Mouse (Mus musculus): ENCODE data around the gene Pla2g12b.
A peak's percentile ranks its signal among the peaks of the same experiment; 100 is the strongest.

Gene Pla2g12b

DNA sequence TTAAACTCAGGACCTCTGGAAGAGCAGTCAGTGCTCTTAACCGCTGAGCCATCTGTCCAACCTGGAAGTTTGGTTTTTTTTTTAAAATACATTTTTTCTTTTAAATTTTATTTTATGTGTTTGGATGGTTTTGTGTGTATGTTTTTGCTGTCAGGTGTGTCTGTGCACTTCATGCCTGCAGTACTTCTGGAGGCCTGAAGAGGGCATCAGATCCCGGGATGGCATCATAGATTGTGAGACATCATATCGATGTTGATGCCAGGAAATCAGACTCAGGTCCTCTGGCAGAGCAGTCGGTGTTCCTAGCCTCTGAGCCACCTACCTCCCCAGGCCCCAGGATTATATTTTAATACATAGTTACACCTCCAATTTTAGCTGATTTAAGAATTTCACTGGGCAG is 10.3 kb downstream of the Pla2g12b start:
- DNase-seq (ENCODE audit: low read depth, low spot score), result no peak

DNA sequence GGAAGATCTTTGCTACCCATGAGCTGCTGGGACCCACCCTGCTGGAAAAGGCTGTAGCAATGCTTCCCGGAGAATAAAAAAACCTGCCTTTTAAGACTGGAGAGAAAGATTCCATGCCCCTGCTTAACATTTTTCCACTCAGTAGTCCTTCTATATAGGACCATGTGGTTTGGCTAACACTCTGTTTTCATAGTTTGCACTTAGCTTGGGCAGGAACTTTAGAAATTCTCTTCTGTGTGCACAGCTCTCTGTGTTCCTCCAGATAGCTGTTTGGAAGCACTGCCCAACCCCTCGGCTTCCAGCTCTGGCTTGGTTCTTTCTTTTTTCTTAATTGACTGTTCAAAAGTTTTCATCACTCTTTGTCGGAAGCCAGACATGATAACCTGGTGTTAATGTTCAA is 13.2 kb downstream of the Pla2g12b start:
- DNase-seq (ENCODE audit: low read depth, low spot score), result no peak

DNA sequence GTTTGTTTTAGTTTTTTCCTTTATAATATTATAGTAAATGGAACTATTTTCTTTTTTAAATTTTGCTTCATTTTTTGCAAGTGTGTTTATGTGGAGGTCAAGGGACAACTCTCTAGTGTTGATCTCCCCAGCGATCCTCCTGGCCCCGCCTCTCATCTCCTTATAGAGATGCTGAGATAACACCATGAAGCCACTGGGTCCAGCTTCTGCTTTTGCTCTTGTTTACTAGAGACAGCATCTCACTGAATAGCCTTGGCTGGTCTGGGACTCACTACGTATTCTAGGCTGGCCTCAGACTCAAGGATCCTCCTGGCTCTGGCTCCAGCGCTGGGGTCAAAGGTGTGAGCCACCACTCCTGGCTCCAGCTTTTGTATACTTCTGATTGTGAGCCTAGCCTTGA is 16.1 kb downstream of the Pla2g12b start:
- no peak for DNase-seq (ENCODE audit: low read depth, low spot score)

DNA sequence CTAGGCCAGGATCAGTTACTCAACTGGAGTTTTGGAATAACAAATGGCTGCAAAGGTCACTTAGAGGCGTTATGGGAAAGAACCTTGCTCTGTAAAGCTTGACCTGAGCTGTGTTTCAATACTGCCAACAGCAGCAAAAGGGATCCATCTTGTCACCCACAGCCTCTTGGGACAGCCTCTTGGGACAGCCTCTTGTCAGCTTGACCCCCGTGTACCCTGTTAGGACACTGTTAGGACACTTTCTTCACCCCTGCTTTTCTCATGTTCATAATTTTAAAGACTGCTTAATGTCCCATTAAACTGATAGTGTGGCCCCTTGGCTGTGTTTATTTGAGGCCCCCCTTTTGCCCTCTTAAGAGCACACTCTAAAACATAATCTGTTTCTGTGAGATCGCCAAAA is 21.0 kb downstream of the Pla2g12b start:
- DNase-seq (ENCODE audit: low read depth, low spot score), result no peak

DNA sequence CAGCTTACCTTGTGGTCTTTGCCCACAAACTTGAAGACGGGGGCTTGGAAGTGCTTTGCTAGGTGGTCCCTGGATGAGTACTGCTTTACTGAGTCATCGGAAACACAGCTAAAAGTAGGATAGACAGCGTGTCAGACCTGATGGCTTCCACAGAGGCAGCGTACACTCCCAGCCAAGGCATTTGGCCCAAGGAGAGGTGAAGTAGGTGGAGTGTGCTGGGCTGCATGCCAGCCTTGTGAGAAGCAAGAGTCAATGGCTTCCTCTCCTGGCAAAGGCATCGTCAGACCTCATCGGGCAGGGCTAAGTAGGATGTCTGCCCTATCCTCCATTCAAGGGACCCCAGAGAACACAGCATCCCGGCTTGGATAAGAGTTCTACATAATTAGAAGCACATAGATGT is 21.9 kb downstream of the Pla2g12b start:
- no peak for DNase-seq (ENCODE audit: low read depth, low spot score)

DNA sequence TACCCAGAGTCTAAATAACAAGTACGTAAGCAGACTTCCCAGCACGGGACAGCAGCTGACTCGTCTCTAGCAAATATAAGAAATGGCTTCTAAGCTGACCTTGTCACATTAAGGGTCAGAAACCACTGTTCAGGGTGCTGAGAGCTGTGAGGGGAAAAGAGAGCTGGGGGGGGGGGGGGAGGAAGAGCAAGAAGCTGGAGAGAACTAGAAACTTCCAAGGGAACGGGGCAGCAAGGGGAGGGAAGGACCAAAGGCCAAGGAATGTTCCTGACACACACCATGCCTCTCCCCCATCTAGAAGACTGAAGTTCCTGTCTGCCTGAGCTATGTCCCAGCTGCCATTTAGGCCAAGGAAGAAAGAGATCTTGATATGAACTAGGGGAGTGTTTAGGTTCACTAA is 22.9 kb downstream of the Pla2g12b start:
- DNase-seq (ENCODE audit: low read depth, low spot score), result no peak

DNA sequence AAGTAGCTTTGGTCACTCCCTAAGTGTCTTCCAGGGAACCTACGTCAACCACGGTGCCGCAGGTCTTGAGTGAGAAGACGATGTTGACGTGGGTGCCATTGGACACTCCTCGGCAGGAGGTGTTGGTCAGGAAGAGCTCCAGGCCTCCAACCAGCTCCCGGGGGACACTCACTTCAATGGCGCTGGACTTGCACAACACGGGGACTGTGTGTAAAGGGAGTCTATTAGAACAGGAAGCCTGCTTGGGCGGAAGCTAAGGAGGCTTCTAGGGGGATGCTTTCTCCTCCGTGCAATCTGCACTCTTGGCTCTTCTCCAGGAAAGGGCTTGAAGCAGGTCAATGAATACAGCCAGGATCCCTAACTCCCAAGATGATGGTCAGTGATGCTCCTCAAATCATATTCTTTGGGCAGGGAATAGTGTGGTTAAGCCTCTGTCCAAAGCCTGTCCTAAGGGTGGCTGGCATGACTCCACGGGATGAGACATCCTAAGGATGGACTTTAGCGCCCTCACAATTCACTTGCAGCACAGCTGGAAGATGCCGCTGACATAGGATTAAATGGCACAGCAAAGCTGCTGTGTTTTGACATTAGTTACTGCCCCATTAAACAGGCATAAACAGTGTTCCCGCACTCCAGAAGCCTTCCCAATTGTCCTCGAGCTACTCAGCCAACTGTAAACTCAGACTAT is 26.1 kb downstream of the Pla2g12b start:
- no peak for DNase-seq (ENCODE audit: low read depth, low spot score)

DNA sequence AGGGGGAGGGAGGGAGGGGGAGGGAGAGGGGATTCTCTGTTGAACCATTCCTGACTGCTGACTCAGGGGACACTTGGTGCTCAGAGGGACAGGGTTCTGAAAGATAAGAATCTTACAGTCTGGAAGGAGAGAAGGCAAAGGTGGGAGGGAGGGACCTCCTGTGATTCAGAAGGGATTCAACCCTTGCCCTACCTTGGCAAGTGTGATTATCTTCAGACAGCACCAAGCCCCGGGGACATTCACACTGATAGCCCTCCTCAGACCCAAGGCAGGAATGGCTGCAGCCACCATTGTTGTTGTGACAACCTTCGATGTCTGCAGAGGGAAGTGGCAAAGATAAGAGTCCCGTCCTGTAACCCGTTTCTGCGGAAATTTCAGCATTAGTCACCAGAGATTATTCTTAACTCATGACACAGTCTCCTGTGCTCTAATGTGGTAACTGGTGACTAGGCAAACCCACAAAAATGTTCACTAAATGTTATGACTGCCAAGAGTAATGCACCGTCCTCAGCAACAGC is 27.3 kb downstream of the Pla2g12b start:
- no peak for DNase-seq (ENCODE audit: low read depth, low spot score)

DNA sequence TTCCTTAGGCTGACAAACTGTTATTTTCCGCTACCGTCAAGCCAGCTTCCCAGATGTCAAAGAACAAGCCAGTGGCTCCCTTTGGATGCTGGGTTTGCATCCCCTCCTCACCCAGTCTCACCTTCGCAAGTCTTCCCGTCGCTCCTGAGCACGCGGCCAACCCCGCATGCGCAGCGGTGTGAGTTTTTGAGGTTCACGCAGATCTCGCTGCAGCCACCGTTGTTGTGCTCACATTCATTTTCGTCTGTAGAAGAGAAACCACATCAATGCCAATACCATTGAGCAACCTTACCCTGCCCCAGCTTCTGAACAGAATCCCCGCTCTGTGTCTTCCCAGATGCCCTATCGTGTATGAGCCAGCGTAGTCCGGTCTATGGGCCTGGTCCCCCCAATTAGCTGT is 32.3 kb downstream of the Pla2g12b start:
- no peak for DNase-seq (ENCODE audit: low read depth, low spot score)

DNA sequence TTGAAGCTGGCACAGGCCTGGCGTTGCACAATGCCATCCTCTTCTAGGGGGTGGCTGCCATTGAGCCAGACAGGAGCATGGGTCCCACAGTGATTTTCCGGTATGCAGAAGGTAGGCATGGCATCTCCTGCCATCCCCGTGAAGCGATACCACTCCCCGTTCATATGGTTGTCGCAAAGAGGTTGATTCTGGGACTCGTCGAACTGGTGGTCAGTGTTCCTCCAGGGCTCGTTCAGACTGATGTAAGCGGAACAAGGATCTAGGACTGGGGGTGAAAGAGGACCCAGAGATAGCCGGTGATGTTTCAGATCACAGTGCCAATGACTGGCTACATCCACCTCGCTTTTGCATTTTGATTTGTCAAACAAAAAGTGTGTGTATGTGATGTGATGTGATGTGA is 35.2 kb downstream of the Pla2g12b start:
- no peak for DNase-seq (ENCODE audit: low read depth, low spot score)

DNA sequence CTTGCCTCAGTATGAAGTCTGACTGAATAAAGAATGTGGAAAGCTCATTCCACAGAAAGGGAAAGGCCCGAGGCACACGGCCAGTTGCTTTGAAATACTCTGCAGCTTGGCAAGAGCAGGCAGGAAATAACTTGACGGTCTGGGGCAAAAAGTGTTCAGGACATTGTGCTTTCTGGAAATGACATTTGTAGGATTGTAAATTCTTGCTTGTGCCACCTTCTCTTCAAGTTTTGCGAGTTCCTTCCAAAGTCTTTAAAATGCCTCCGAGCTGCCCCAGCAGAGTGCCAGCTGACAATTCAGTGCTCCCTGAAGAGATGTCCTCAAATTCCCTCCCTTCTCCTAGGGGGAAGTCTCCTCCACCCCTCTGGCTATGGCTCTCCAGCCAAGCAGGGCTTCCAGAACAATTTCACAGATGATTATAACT is 36.1 kb downstream of the Pla2g12b start:
- no peak for DNase-seq (ENCODE audit: low read depth, low spot score)

DNA sequence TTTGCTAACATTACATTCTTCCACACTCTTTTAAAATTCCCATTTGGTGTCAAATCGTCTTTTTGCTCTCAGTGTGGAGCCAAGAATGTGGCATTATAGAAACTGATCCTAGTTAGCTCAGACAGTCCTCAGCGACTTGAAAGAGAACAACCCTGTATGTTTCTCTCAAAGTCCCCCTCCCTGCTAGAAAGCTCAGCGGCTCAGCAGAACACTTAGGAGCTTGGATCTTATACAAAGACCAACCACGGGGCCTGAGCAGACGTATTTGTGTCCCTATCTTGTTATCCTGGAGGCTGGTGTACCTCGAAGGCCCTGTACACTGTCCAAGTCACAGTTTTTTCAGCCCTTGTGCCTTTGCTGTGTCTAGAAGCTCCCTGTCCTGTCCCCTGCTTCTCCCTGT is 36.7 kb downstream of the Pla2g12b start:
- DNase-seq (ENCODE audit: low read depth, low spot score), result no peak

DNA sequence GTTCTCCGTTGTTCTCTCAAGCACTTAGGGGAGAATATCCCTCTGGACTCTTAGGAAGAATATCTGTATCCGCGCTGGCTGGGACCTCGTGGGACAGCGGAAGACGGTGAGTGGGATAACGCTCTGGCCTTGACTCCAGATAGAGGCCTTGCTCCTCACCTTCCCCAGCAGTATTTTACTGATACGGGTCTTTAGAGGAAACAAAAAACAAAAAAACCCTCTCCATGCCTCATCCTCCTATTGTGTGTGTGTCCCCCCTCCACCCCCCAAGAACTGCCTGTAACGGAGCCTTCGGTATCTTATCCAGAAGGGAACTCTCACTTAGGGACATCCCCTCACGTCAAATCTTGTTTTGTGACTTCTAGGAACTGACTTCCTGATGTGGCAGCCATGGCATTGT is 38.3 kb downstream of the Pla2g12b start, which contains the start of gene Oit3:
Gene Oit3 (minus strand): TSS at position 44 of the 400 bp plus-strand sequence.
- no peak for DNase-seq (ENCODE audit: low read depth, low spot score)

DNA sequence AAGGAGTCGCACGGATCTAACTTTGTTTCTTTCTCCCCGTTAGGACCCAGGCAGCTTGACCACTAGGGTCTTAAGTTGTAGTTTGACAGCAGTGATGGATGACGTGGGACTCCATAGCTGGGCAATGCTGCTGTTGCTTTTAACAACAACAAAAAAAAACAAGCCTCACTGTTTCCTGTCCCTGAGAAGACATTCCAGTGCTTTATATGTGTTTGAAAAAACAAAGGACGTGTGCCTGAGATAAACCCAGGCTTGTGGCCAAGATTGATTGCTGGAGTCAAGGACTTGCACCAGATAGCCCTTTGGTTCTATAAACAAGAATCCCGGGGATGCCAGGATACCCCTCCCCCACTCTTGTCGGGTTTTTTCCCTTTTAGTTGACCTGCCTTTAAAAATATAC is 39.8 kb downstream of the Pla2g12b start:
- peak; percentile 41 for DNase-seq (ENCODE audit: low read depth, low spot score)

DNA sequence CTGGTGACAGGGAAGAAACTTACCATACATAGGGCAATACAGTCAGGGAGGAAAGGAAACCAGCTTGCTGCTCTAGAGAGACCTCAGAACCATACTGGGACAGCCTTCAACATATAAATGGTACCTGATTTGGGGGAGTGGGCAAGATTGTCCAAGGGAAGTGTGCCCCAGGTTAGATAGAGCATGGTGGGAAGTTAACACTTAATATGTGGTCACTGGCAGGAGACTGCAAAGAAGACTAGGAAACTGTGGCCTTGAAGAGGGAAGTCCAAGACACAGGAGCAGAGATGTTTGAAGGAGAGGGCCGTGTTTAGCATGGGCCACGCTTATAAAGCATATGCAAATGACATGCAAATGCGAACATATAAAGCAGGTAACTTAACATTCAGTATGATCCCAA is 40.6 kb downstream of the Pla2g12b start:
- DNase-seq (ENCODE audit: low read depth, low spot score), result no peak

DNA sequence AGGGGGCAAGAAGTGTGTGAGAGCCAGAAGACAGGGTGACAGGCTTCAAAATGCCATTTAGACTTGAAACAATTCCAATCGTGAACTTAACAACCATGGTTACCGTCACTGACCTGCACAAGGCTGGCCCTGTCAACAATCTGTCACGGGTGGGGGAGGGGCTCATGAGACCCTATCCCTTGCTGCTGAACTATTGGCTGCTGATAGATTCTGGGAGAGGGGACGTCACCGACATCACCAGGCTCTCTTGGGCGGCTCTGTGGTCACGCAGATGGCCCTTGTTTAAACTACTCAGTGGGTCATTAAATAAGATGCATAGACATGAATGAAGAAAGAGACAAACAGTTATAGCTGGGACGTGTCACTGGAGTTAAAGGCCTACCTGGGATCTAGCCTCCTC is 41.2 kb downstream of the Pla2g12b start:
- no peak for DNase-seq (ENCODE audit: low read depth, low spot score)

DNA sequence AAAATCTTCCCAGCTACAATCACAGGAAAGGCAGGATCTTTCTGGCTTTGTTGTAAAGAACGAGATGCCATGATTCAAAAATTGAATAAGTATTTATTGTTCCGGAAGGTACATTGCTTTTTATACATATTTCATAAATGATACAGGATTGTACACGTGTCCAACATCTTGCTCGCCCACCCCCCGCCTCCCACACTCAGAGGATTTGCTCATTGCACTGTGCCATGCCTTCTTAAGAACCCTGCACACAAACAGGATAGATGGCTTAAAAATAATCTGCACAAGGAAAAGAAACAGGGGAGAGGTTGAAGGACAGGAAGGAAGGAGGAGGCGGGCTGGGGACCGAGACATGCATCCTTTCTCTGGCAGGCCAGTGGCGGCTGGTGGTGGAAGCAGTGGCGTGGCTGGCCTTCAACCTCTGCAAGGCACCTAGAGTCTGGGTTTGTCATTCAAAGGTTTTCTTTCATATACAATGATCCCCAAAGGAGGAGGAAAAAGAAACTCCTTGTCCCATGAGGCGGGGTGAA is 43.5 kb downstream of the Pla2g12b start:
- no peak for DNase-seq (ENCODE audit: low read depth, low spot score)

DNA sequence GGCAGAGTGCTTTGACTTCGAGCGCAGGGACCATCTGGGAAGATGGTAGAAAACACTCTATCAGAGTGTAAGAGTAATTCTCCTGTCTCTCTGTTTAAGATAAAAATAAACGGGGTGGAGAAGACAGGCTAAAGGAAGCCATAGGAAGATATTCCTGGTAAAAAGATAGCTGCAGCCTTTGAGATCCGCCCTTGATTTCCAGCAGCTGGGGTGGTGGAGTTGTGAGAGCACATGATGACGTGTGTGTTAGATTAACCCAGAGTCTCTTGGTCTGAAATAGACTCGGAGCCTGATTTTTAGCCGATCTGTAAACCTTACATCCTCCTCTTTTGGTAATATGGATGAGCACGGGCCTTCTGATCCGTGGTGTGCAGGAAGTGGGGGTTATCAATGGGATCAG is 44.1 kb downstream of the Pla2g12b start:
- no peak for DNase-seq (ENCODE audit: low read depth, low spot score)

DNA sequence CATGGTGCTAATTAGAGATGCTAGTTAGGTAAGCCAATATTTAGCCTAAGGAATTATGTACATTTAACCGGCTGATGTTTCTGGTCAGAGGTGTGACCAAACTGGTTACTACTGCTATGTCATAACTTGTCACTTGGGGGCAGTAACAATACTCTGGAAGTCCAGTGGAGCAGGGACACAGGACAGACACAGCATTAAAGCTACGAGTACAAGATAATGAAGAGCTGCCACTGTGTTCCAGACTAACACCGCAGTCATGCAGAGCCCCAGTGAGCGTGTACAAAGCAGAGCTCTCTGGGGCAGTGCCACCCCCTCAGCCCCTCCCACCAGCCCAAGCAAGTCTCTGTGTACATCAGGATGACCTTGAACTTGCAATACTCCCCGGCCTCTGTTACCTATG is 48.4 kb downstream of the Pla2g12b start:
- DNase-seq (ENCODE audit: low read depth, low spot score), result peak; percentile 41

DNA sequence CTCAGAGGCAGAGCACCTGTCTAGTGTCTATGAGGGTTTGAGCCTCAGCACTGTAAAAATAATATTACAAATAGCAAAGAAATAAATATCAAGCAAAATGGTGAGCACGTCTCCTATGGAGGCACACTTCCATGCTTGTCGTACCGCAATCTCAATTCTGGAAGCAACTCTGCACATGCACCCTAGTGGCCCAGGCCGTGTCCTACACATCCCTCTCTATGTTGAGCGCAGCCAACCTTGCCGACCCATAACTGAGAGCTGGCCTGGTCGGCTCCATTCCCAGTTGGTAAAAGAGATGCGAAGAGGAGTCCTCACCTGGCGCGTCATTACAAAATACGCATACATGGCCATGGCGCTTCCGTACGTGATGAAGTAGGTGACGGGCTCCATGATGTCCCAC is 51.2 kb downstream of the Pla2g12b start:
- no peak for DNase-seq (ENCODE audit: low read depth, low spot score)

DNA sequence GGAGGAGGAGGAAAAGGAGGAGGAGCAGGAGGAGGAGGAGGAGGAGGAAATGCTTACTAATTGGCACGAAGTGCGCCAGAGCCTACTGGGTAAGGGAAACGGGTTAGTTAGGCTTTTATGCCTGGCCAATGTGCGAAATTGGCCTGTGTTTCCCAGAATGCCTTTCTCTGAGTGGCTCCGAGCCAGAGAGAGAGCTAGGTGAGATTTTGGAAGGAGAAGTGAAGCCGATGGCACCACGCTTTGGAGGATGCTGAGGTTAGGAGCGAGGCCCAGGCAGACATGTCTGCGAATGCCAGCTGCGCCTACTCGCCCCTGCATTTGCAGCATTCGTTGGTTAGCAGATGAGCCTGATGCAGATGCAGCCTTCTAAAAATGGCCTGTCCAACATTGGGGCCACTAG is 56.3 kb downstream of the Pla2g12b start:
- no peak for DNase-seq (ENCODE audit: low read depth, low spot score)

DNA sequence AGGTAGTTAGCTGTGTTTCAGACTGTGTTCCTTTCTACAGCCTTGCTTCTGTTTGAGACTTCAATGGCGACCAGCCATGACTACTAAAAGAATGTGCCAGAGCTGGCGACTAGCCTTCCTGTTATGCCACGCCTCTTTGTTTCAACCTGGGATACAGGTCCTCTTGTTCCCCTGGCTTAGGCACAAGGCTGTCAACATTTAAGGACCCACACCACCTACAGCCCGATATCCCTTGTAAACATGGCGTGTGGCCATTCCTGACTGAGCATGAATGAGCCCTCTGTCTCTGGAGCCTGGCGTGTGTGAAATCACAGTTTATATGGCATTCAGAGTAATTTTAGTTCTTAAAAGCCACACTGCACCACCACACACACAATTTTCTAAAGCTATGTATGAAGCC is 58.8 kb downstream of the Pla2g12b start:
- DNase-seq (ENCODE audit: low read depth, low spot score), result peak; percentile 36

DNA sequence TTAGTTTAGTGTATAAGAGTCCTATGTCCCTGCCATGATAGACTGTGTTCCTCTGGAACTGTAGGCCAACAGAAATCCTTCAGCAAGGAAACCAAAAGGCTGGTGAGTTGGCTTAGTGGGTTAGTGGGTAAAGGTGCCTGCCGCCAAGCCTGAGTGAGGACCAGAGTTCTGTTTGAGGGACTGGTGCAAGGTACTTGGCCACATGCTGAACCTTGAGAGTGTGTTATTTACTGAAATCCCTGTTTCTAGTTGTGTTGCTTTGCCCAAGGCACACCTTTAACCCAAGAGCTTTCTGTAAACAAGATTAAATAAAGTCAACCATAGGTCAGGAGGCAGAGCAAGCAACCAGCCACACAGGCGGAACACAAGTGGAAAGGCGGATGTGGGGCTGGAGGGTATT is 62.1 kb downstream of the Pla2g12b start:
- no peak for DNase-seq (ENCODE audit: low read depth, low spot score)

DNA sequence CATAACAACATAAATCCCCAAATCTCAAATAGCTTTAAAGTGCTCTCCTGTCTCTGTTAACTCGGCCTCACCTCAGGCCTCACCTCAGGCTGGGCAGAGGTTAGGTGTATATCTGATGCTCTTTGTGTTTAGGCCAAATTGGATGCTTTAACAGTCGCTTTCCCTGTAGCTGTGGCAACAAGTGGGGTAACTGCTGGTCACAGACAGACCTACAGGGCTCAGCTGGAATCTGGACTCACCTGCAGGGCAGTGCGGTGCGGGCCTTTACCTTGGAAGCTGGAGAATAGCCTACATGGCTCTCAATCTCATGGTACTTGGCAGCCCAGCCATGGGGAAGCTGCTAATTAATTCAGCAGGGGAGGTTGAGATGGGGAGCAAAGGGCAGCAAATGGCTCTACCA is 63.2 kb downstream of the Pla2g12b start:
- DNase-seq (ENCODE audit: low read depth, low spot score), result no peak
